Mouse (Mus musculus) thymus, adult 2 months (tissue): ENCODE data around the gene Grik1. TPM values are rescaled to one million over a fixed set of nuclear protein-coding genes. Genes with fewer than 3 reads are reported as not detected.

Experiments used
- DNase-seq: peaks from one replicate; pipeline ENCODE4 v3.0.0; 2021
- H3K27ac ChIP-seq: fragments of 200-500 bp; 2 replicates; pipeline ENCODE4 v1.5.1; 2012; ENCODE audit warnings: low read length, control low read depth; ENCODE audit not compliant: control insufficient read depth, insufficient read depth
- H3K27me3 ChIP-seq: fragments of 200-500 bp; 2 replicates; pipeline ENCODE4 v1.6.1; 2012; ENCODE audit warnings: mild to moderate bottlenecking, low read length, moderate library complexity, mixed read lengths; ENCODE audit not compliant: control insufficient read depth, insufficient read depth
- H3K36me3 ChIP-seq: fragments of 200-500 bp; 2 replicates; pipeline ENCODE4 v1.6.1; 2012; ENCODE audit warnings: mild to moderate bottlenecking, low read length, moderate library complexity; ENCODE audit not compliant: control insufficient read depth, insufficient read depth
- H3K4me1 ChIP-seq: fragments of 200-500 bp; replicated peaks from 2 replicates; pipeline ENCODE4 v1.6.1; 2012; ENCODE audit warnings: low read length; ENCODE audit not compliant: control insufficient read depth, insufficient read depth
- H3K4me3 ChIP-seq: fragments of 200-500 bp; 2 replicates; pipeline ENCODE4 v1.5.1; 2012; ENCODE audit warnings: mild to moderate bottlenecking, low read length, control low read depth, moderate library complexity; ENCODE audit not compliant: control insufficient read depth, insufficient read depth
- CTCF ChIP-seq: fragments of 200-500 bp; IDR thresholded peaks from 2 replicates; pipeline ENCODE4 v1.5.1; 2012; ENCODE audit warnings: mild to moderate bottlenecking, control low read depth, low read length, moderate library complexity, borderline replicate concordance; ENCODE audit not compliant: control insufficient read depth, poor library complexity, insufficient read depth; ENCODE audit errors: extremely low read depth
- POLR2A ChIP-seq: fragments of 200-500 bp; IDR thresholded peaks from 2 replicates; pipeline ENCODE4 v1.6.1; 2012; ENCODE audit warnings: mild to moderate bottlenecking, low read length, control low read depth, moderate library complexity; ENCODE audit not compliant: control insufficient read depth, poor library complexity, insufficient read depth; ENCODE audit errors: extremely low read depth
- WGBS: fragments of 180-500 bp; shearing (Covaris S2); methylation state at CpG from one replicate; pipeline ENCODE4 v1.1.7; 2018; 5-methylcytosine and 5-hydroxymethylcytosine counted together
- polyA plus RNA-seq: library from polyadenylated mRNA; depleted of rRNA; stranded (reverse); fragments of >200 nt; gene quantifications from 2 replicates; pipeline ENCODE4 v1.2.3, GENCODE M21; 2012

Gene Grik1
- polyA plus RNA-seq, 1 experiment: 0.04 TPM

- WGBS: 74% methylated on average over 6 of the region's 6 CpGs
- H3K36me3 ChIP-seq: no peaks in the 10 kb centered on the region
Observed at GRCm38 (mm10) chr16:87916209-87917156, 373.6 kb downstream of the Grik1 start.

GRCm38 (mm10) chr16:87915156-87915555 is 374.9 kb downstream of the Grik1 start:
- no peak for DNase-seq
- Histone ChIP-seq H3K27ac (no peak overlapping the region), H3K36me3 (no peaks in the 10 kb centered on the region), H3K4me3 (no peak overlapping the region), H3K4me1 (no peaks in the 10 kb centered on the region), H3K27me3 (no peaks in the 10 kb centered on the region)
- TF ChIP-seq POLR2A (no peak), CTCF (no peak)
- 81% methylated on average over 4 of the region's 4 CpGs for WGBS

More at GRCm38 (mm10) chr16:87916209-87917156, 373.6 kb downstream of the Grik1 start:
- no peak overlapping the region for H3K27ac ChIP-seq
- no peaks in the 10 kb centered on the region for H3K4me1 ChIP-seq
- TF ChIP-seq POLR2A (no peak), CTCF (no peak)
- no peaks in the 10 kb centered on the region for H3K27me3 ChIP-seq
- DNase-seq: no peak
- no peak overlapping the region for H3K4me3 ChIP-seq

GRCm38 (mm10) chr16:87913781-87914180 is 376.3 kb downstream of the Grik1 start:
- H3K27ac ChIP-seq: no peak overlapping the region
- H3K4me3 ChIP-seq: no peak overlapping the region
- H3K27me3 ChIP-seq: no peaks in the 10 kb centered on the region
- no peak for DNase-seq
- 95% methylated on average over 5 of the region's 5 CpGs for WGBS
- H3K36me3 ChIP-seq: no peaks in the 10 kb centered on the region
- TF ChIP-seq CTCF: no peak
- TF ChIP-seq POLR2A: no peak
- no peaks in the 10 kb centered on the region for H3K4me1 ChIP-seq

- Histone ChIP-seq H3K27me3 (no peaks in the 10 kb centered on the region), H3K4me3 (no peak overlapping the region), H3K4me1 (no peaks in the 10 kb centered on the region), H3K36me3 (no peaks in the 10 kb centered on the region), H3K27ac (no peak overlapping the region)
- TF ChIP-seq CTCF: no peak
- no peak for TF ChIP-seq POLR2A
- WGBS: 78% methylated on average over 2 of the region's 2 CpGs
- no peak for DNase-seq
Observed at GRCm38 (mm10) chr16:87911201-87911600, 378.9 kb downstream of the Grik1 start.

- Histone ChIP-seq H3K27ac (no peak overlapping the region), H3K4me3 (no peak overlapping the region), H3K36me3 (no peaks in the 10 kb centered on the region), H3K4me1 (no peaks in the 10 kb centered on the region), H3K27me3 (no peaks in the 10 kb centered on the region)
- no peak for TF ChIP-seq POLR2A
- TF ChIP-seq CTCF: no peak
- WGBS: 87% methylated on average over 9 of the region's 9 CpGs
- no peak for DNase-seq
Observed at GRCm38 (mm10) chr16:87902049-87902448, 388.0 kb downstream of the Grik1 start.

- Histone ChIP-seq H3K27me3 (no peaks in the 10 kb centered on the region), H3K36me3 (no peaks in the 10 kb centered on the region), H3K4me3 (no peak overlapping the region), H3K27ac (no peak overlapping the region), H3K4me1 (no peaks in the 10 kb centered on the region)
- no peak for TF ChIP-seq POLR2A
- TF ChIP-seq CTCF: no peak
- whole genome bisulfite sequencing: 93% methylated on average over 2 of the region's 2 CpGs
- no peak for DNase-seq
Observed at GRCm38 (mm10) chr16:87901189-87901588, 388.9 kb downstream of the Grik1 start.

- WGBS: 90% methylated on average over 2 of the region's 2 CpGs
Observed at GRCm38 (mm10) chr16:87875927-87876326, 414.1 kb downstream of the Grik1 start.

More at GRCm38 (mm10) chr16:87875927-87876326, 414.1 kb downstream of the Grik1 start:
- H3K4me1 ChIP-seq: no peaks in the 10 kb centered on the region
- no peaks in the 10 kb centered on the region for H3K36me3 ChIP-seq
- H3K27ac ChIP-seq: no peak overlapping the region
- no peak overlapping the region for H3K4me3 ChIP-seq
- H3K27me3 ChIP-seq: no peaks in the 10 kb centered on the region
- DNase-seq: no peak
- TF ChIP-seq CTCF (no peak), POLR2A (no peak)
